Mouse (Mus musculus) limb, embryonic 14.5 days (tissue): ENCODE results near the gene Gm10717. TPM values are rescaled to one million over a fixed set of nuclear protein-coding genes. Genes with fewer than 3 reads are reported as not detected.
"Not testable (repeated sequence)": the region's sequence is repeated elsewhere in the genome, so short reads cannot be mapped to it uniquely, and the experiment has no call there.

ENCODE experiments used
- ATAC-seq: fragments of 200-750 bp; cut with Nextera tagmentation; 2 replicates; pipeline ENCODE4 v1.8.0; 2017; ENCODE audit warnings: low read depth, moderate number of reproducible peaks, moderate TSS enrichment; ENCODE audit not compliant: low FRiP score
- DNase-seq: peaks from one replicate; pipeline ENCODE4 v3.0.0-alpha.2; 2015; ENCODE audit warnings: low spot score
- H3K27ac ChIP-seq: fragments of 300-500 bp; sonication (generic); replicated peaks from 2 replicates; pipeline ENCODE4 v1.5.1; 2014; ENCODE audit warnings: low read depth, mild to moderate bottlenecking, low read length, moderate library complexity, mixed read lengths
- H3K27me3 ChIP-seq: fragments of 300-500 bp; sonication (generic); 2 replicates; pipeline ENCODE4 v1.6.1; 2014; ENCODE audit warnings: low read length, mixed read lengths; ENCODE audit not compliant: control insufficient read depth, insufficient read depth
- H3K36me3 ChIP-seq: fragments of 300-500 bp; sonication (generic); 2 replicates; pipeline ENCODE4 v1.6.1; 2014; ENCODE audit warnings: mild to moderate bottlenecking, low read length, moderate library complexity, mixed read lengths; ENCODE audit not compliant: control insufficient read depth, insufficient read depth
- H3K4me1 ChIP-seq: fragments of 300-500 bp; sonication (generic); 2 replicates; pipeline ENCODE4 v1.6.1; 2014; ENCODE audit warnings: antibody characterized with exemption, low read length, mixed read lengths; ENCODE audit not compliant: control insufficient read depth, insufficient read depth
- H3K4me2 ChIP-seq: fragments of 300-500 bp; sonication (generic); replicated peaks from 2 replicates; pipeline ENCODE4 v1.6.1; 2014; ENCODE audit warnings: low read depth, mild to moderate bottlenecking, low read length, moderate library complexity; ENCODE audit not compliant: severe bottlenecking
- H3K4me3 ChIP-seq: fragments of 300-500 bp; sonication (generic); replicated peaks from 2 replicates; pipeline ENCODE4 v1.5.1; 2014; ENCODE audit warnings: low read length
- H3K9ac ChIP-seq: fragments of 300-500 bp; sonication (generic); 2 replicates; pipeline ENCODE4 v1.6.1; 2014; ENCODE audit warnings: mild to moderate bottlenecking, low read depth, low read length, moderate library complexity; ENCODE audit not compliant: severe bottlenecking
- H3K9me3 ChIP-seq: fragments of 300-500 bp; sonication (generic); 2 replicates; pipeline ENCODE4 v1.6.1; 2016; ENCODE audit warnings: low read length; ENCODE audit not compliant: control insufficient read depth
- WGBS: fragments of 180-500 bp; shearing (Covaris S2); extraction: QIAGEN DNeasy Blood & Tissue Kit; methylation state at CpG from one replicate; pipeline ENCODE4 v1.1.7; 2014; 5-methylcytosine and 5-hydroxymethylcytosine counted together
- polyA plus RNA-seq, 2 experiments: library from polyadenylated mRNA; depleted of rRNA in 1 of 2; stranded (reverse) in 1 of 2; unstranded in 1 of 2; fragments of >200 nt; fragmentation: Nextera tagmentation in 1 of 2; extraction: Ambion mirVana in 1 of 2; gene quantifications; 2 replicates each; pipeline versions ENCODE4 v1.2.1 to v1.2.3; 2012 to 2014

Gene Gm10717
- polyA plus RNA-seq (2012; rRNA removed) = not detected in 2 replicates
- not detected in 2 replicates for polyA plus RNA-seq (2014; fragmentation: Nextera tagmentation; extraction: Ambion mirVana)

GRCm38 (mm10) chr9:3024912-3025467 is at the start of gene Gm10717:
Gm10717 (plus strand) TSS chr9:3025417.
- H3K36me3 ChIP-seq, H3K27me3 ChIP-seq, H3K27ac ChIP-seq, ATAC-seq, H3K9me3 ChIP-seq, H3K9ac ChIP-seq, H3K4me3 ChIP-seq, DNase-seq, H3K4me2 ChIP-seq, H3K4me1 ChIP-seq: not testable (repeated sequence)
- 72% methylated on average over 12 of the region's 12 CpGs for WGBS

- H3K9me3 ChIP-seq, H3K4me2 ChIP-seq, H3K36me3 ChIP-seq, ATAC-seq, H3K27me3 ChIP-seq, H3K4me1 ChIP-seq, H3K4me3 ChIP-seq, H3K9ac ChIP-seq, H3K27ac ChIP-seq: not testable (repeated sequence)
- DNase-seq = peak; percentile 28
- WGBS = 66% methylated on average over 12 of the region's 12 CpGs
These were observed 24.7 kb upstream of the Gm10717 start, which contains the start of gene Gm10722 for GRCm38 (mm10) chr9:3000445-3000972. Gm10722 (plus strand) TSS chr9:3000922.

GRCm38 (mm10) chr9:3001006-3001405 is 24.2 kb upstream of the Gm10717 start:
- not testable (repeated sequence) for H3K9ac ChIP-seq, H3K4me3 ChIP-seq, DNase-seq, H3K27me3 ChIP-seq, H3K4me2 ChIP-seq, H3K27ac ChIP-seq, H3K36me3 ChIP-seq, ATAC-seq, H3K9me3 ChIP-seq, H3K4me1 ChIP-seq
- WGBS = 63% methylated on average over 8 of the region's 8 CpGs

- not testable (repeated sequence) for H3K4me2 ChIP-seq, H3K9ac ChIP-seq, H3K4me3 ChIP-seq, H3K9me3 ChIP-seq, H3K27me3 ChIP-seq, H3K27ac ChIP-seq, H3K4me1 ChIP-seq, H3K36me3 ChIP-seq
- DNase-seq = peak; percentile 41
- WGBS = 58% methylated on average over 8 of the region's 11 CpGs
- peak; percentile 85 for ATAC-seq
These were observed 23.1 kb upstream of the Gm10717 start for GRCm38 (mm10) chr9:3001948-3002659.

- WGBS = 69% methylated on average over 6 of the region's 14 CpGs
- H3K9me3 ChIP-seq, H3K4me3 ChIP-seq, ATAC-seq, DNase-seq, H3K27ac ChIP-seq, H3K4me2 ChIP-seq, H3K27me3 ChIP-seq, H3K9ac ChIP-seq, H3K36me3 ChIP-seq, H3K4me1 ChIP-seq: not testable (repeated sequence)
These were observed 22.3 kb upstream of the Gm10717 start, which contains the start of gene Gm11168 for GRCm38 (mm10) chr9:3002794-3003396. Gm11168 (plus strand) TSS chr9:3003346.

GRCm38 (mm10) chr9:3006179-3006578 is 19.0 kb upstream of the Gm10717 start:
- H3K4me3 ChIP-seq, H3K36me3 ChIP-seq, H3K27ac ChIP-seq, DNase-seq, H3K27me3 ChIP-seq, H3K4me2 ChIP-seq, H3K9me3 ChIP-seq, H3K9ac ChIP-seq, ATAC-seq, H3K4me1 ChIP-seq: not testable (repeated sequence)
- WGBS = 77% methylated on average over 1 of the region's 5 CpGs

- H3K4me3 ChIP-seq, H3K4me1 ChIP-seq, H3K27ac ChIP-seq, H3K9me3 ChIP-seq, DNase-seq, H3K36me3 ChIP-seq, H3K4me2 ChIP-seq, H3K27me3 ChIP-seq, H3K9ac ChIP-seq: not testable (repeated sequence)
- 70% methylated on average over 8 of the region's 8 CpGs for WGBS
- peak; percentile 61; the same call in 1 of the 2 replicates for ATAC-seq
These were observed 18.6 kb upstream of the Gm10717 start for GRCm38 (mm10) chr9:3006636-3007035.

GRCm38 (mm10) chr9:3007272-3007671 is 17.9 kb upstream of the Gm10717 start:
- H3K4me1 ChIP-seq, H3K9me3 ChIP-seq, H3K36me3 ChIP-seq, H3K27me3 ChIP-seq, ATAC-seq, H3K4me2 ChIP-seq, H3K27ac ChIP-seq, H3K9ac ChIP-seq, H3K4me3 ChIP-seq: not testable (repeated sequence)
- WGBS = 74% methylated on average over 7 of the region's 9 CpGs
- DNase-seq = peak; percentile 2
